Mouse (Mus musculus): ENCODE data around the gene Map2k4. TPM values are rescaled to one million over a fixed set of nuclear protein-coding genes. Genes with fewer than 3 reads are reported as not detected.

The Map2k4 gene
- polyA plus RNA-seq, 1 experiment from 2014 or later = 65.1 TPM

DNA sequence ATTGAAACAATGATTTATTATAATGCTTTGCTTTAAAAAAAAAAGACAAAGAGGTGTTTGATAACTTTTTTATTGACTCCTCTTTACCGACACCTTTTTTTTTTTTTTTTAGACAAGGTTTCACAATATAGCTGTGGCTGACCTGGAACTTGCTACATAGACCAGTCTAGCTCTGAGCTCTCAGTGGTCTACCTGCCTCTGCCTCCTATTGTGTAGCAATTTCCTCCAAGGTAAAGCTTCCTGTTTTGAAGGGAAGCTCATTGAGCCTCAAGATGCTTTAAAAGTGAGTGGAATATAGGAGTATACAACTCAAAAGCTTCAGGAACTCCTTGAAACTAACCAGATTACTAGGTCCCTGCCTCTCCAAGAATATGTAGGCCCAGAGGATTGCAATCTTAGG is 7.8 kb upstream of the Map2k4 start:
- no peaks in the 10 kb centered on the region for H3K36me3 ChIP-seq
- H3K4me3 ChIP-seq = no peak overlapping the region
- no peaks in the 10 kb centered on the region for H3K9me3 ChIP-seq
- H3K27ac ChIP-seq = no peak overlapping the region
- no peak overlapping the region for H3K4me2 ChIP-seq
- 90% methylated on average over 1 of the region's 1 CpGs for WGBS
- H3K9ac ChIP-seq = no peak overlapping the region
- ATAC-seq (ENCODE audit: insufficient number of reproducible peaks, insufficient read depth, low FRiP score, low TSS enrichment, low read depth) = no peak
- no peaks in the 10 kb centered on the region for H3K27me3 ChIP-seq
- H3K4me1 ChIP-seq = no peaks in the 10 kb centered on the region

DNA sequence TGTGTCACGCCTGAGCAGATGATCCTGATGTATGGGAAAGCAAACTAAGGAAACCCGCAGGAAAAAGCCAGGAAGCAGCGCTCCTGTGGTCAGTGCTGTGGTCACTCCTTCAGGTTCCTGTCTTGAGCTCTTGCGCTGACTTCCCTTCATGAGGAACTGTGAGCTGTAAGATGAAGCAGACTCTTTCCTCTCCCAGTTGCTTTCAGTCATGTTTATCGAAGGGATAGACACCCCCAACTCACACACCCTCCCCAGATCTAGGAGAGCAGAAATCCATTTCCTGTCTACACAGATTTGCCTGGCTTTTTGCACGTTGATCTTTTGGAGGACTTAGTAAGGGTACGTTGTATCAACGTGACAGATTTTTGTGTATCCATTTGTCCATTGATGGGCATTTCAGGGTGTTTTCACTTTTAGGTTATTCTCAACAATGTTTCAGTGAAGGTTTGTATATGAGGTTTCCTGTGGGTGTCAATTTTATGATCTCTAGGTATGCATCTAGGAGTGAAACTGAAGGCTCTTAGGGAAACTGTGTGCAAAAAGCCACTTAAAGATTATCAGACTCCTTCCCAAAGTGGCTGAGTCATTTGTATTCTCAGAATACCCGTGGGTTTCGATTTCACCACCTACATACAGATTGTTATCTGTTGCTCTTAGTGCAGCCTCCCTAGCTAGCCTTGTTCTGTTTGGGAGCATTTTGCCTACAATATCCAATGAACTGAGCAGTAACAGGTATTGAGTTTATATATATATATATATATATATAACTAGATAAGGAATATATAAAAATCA is 6.5 kb upstream of the Map2k4 start:
- no peak overlapping the region for H3K27ac ChIP-seq
- WGBS = 74% methylated on average over 10 of the region's 10 CpGs
- no peaks in the 10 kb centered on the region for H3K9me3 ChIP-seq
- no peak overlapping the region for H3K9ac ChIP-seq
- H3K4me3 ChIP-seq = no peak overlapping the region
- no peak overlapping the region for H3K4me2 ChIP-seq
- H3K36me3 ChIP-seq = no peaks in the 10 kb centered on the region
- no peaks in the 10 kb centered on the region for H3K4me1 ChIP-seq
- H3K27me3 ChIP-seq = no peaks in the 10 kb centered on the region
- no peak for ATAC-seq (ENCODE audit: insufficient number of reproducible peaks, insufficient read depth, low FRiP score, low TSS enrichment, low read depth)

- no peaks in the 10 kb centered on the region for H3K36me3 ChIP-seq
- peaks cover 18% of the 10 kb centered on the region for H3K4me1 ChIP-seq
- no peaks in the 10 kb centered on the region for H3K27me3 ChIP-seq
- H3K9me3 ChIP-seq = no peaks in the 10 kb centered on the region
- peak; percentile 74 for ATAC-seq (ENCODE audit: insufficient number of reproducible peaks, insufficient read depth, low FRiP score, low TSS enrichment, low read depth)
- H3K27ac ChIP-seq = peak overlapping the region; percentile 90
- H3K9ac ChIP-seq = peak overlapping the region; percentile 99
- H3K4me3 ChIP-seq = peak overlapping the region; percentile 87
- under 1% methylated on average over 68 of the region's 71 CpGs for WGBS
- peak overlapping the region; percentile 67 for H3K4me2 ChIP-seq
Measured at GRCm38 (mm10) chr11:65787421-65788151, 511 bp downstream of the Map2k4 start.

- 0 out of 2 replicates have a peak, but pooled peaks cover under 1% of the 10 kb centered on the region for H3K36me3 ChIP-seq
- H3K4me2 ChIP-seq = peak overlapping the region; percentile 67
- WGBS = 94% methylated on average over 2 of the region's 2 CpGs
- no peaks in the 10 kb centered on the region for H3K27me3 ChIP-seq
- peak overlapping the region; percentile 12; the same call in 1 of the 2 replicates for H3K9ac ChIP-seq
- ATAC-seq (ENCODE audit: insufficient number of reproducible peaks, insufficient read depth, low FRiP score, low TSS enrichment, low read depth) = no peak
- H3K27ac ChIP-seq = no peak overlapping the region
- H3K4me3 ChIP-seq = peak overlapping the region; percentile 10; the same call in 1 of the 2 replicates
- H3K9me3 ChIP-seq = no peaks in the 10 kb centered on the region
- peaks cover 18% of the 10 kb centered on the region for H3K4me1 ChIP-seq
Measured at GRCm38 (mm10) chr11:65786160-65786559, 1.9 kb downstream of the Map2k4 start.

DNA sequence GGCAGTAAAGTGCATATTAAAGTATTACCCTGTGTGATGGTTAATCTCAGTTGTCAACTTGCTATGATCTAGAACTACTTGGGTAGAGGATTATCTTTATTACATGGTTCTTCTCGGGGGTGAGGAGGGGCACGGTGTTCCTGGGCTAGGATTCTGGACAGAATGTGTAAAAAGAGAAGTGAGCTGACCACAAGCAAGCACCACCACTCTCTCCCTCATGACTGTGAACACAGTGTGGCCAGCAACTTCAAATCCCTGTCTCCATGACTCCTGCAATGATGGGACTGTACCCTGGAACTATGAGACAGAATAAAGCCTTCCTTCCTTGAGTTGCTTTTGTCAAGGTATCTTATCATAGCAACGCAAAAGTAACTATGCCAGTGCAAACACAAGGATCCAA is 6.5 kb downstream of the Map2k4 start:
- Histone ChIP-seq H3K27me3 (no peaks in the 10 kb centered on the region), H3K9me3 (no peaks in the 10 kb centered on the region), H3K4me2 (no peak overlapping the region), H3K4me1 (peaks cover 39% of the 10 kb centered on the region), H3K4me3 (no peak overlapping the region), H3K27ac (no peak overlapping the region), H3K9ac (no peak overlapping the region), H3K36me3 (peaks cover 16% of the 10 kb centered on the region)
- ATAC-seq (ENCODE audit: insufficient number of reproducible peaks, insufficient read depth, low FRiP score, low TSS enrichment, low read depth) = no peak
- 84% methylated on average over 3 of the region's 3 CpGs for WGBS

DNA sequence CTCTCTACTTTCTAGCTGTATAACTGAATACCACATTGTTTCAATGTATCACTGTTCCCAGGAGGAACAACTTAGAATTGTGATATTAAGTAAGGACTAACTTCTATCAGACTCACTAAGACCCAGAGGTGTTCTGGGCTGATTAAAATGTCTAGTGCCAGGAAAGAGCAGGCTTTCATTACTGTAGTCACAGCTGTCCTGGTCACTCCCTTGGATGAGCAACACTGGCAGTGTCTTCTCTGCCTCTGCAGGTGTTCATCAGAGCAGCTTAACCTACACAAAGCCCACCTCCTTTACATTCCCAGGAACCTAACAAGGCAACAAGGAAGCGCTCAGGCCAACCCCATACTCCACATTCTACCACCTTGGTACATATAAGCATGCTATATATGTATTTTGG is 8.5 kb downstream of the Map2k4 start:
- Histone ChIP-seq H3K4me2 (no peak overlapping the region), H3K4me1 (peaks cover 30% of the 10 kb centered on the region), H3K27ac (no peak overlapping the region), H3K27me3 (no peaks in the 10 kb centered on the region), H3K4me3 (no peak overlapping the region), H3K36me3 (peaks cover 16% of the 10 kb centered on the region), H3K9me3 (no peaks in the 10 kb centered on the region), H3K9ac (no peak overlapping the region)
- ATAC-seq (ENCODE audit: insufficient number of reproducible peaks, insufficient read depth, low FRiP score, low TSS enrichment, low read depth) = no peak
- WGBS = 86% methylated on average over 1 of the region's 1 CpGs

DNA sequence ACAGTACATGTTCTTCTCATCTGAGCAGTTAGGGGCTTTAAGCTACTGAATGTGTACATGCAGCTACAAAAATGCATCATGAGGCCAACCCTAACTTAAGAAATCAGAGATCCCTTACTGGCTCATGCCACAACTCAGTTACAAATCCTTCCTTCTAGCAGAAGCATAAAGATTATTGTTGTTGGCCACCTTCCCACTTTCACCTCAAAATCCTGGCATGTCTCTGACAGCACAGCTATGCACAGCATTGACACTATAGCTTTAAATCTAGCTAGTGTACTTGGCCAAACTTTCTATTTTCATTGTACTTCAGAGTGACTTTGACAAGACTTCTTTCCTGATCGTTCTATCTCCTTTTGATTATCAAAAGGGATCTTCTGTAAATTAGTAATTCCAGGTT is 9.0 kb downstream of the Map2k4 start:
- no peak overlapping the region for H3K4me3 ChIP-seq
- H3K4me2 ChIP-seq = no peak overlapping the region
- peaks cover 16% of the 10 kb centered on the region for H3K36me3 ChIP-seq
- no peaks in the 10 kb centered on the region for H3K9me3 ChIP-seq
- ATAC-seq (ENCODE audit: insufficient number of reproducible peaks, insufficient read depth, low FRiP score, low TSS enrichment, low read depth) = no peak
- peaks cover 30% of the 10 kb centered on the region for H3K4me1 ChIP-seq
- 51% methylated on average over 1 of the region's 1 CpGs for WGBS
- H3K27me3 ChIP-seq = no peaks in the 10 kb centered on the region
- H3K9ac ChIP-seq = no peak overlapping the region
- H3K27ac ChIP-seq = peak overlapping the region; percentile 48; the same call in 1 of the 2 replicates

- Histone ChIP-seq H3K27ac (no peak overlapping the region), H3K4me1 (peaks cover 39% of the 10 kb centered on the region), H3K36me3 (peaks cover 16% of the 10 kb centered on the region), H3K9me3 (no peaks in the 10 kb centered on the region), H3K4me2 (no peak overlapping the region; the same call in 1 of the 2 replicates), H3K9ac (no peak overlapping the region), H3K4me3 (no peak overlapping the region), H3K27me3 (no peaks in the 10 kb centered on the region)
- 46% methylated on average over 5 of the region's 5 CpGs for WGBS
- no peak for ATAC-seq (ENCODE audit: insufficient number of reproducible peaks, insufficient read depth, low FRiP score, low TSS enrichment, low read depth)
Measured at GRCm38 (mm10) chr11:65777810-65778209, 10.3 kb downstream of the Map2k4 start.

- no peak overlapping the region for H3K27ac ChIP-seq
- 51% methylated on average over 2 of the region's 2 CpGs for WGBS
Measured at GRCm38 (mm10) chr11:65776906-65777611, 11.0 kb downstream of the Map2k4 start.

GRCm38 (mm10) chr11:65773946-65774656 is 14.0 kb downstream of the Map2k4 start:
- Histone ChIP-seq H3K4me2 (no peak overlapping the region), H3K9me3 (no peaks in the 10 kb centered on the region), H3K27me3 (no peaks in the 10 kb centered on the region), H3K36me3 (no peaks in the 10 kb centered on the region), H3K4me1 (peaks cover 30% of the 10 kb centered on the region), H3K4me3 (no peak overlapping the region), H3K9ac (no peak overlapping the region), H3K27ac (no peak overlapping the region)
- 52% methylated on average over 6 of the region's 6 CpGs for WGBS
- ATAC-seq (ENCODE audit: insufficient number of reproducible peaks, insufficient read depth, low FRiP score, low TSS enrichment, low read depth) = no peak

More at GRCm38 (mm10) chr11:65776906-65777611, 11.0 kb downstream of the Map2k4 start:
- no peak overlapping the region for H3K4me3 ChIP-seq
- H3K9me3 ChIP-seq = no peaks in the 10 kb centered on the region
- H3K4me1 ChIP-seq = peaks cover 39% of the 10 kb centered on the region
- no peak for ATAC-seq (ENCODE audit: insufficient number of reproducible peaks, insufficient read depth, low FRiP score, low TSS enrichment, low read depth)
- H3K9ac ChIP-seq = no peak overlapping the region
- H3K4me2 ChIP-seq = peak overlapping the region; percentile 18; the same call in 1 of the 2 replicates
- no peaks in the 10 kb centered on the region for H3K27me3 ChIP-seq
- peaks cover 16% of the 10 kb centered on the region for H3K36me3 ChIP-seq

GRCm38 (mm10) chr11:65773535-65773934 is 14.6 kb downstream of the Map2k4 start:
- 88% methylated on average over 2 of the region's 2 CpGs for WGBS
- no peak for ATAC-seq (ENCODE audit: insufficient number of reproducible peaks, insufficient read depth, low FRiP score, low TSS enrichment, low read depth)
- Histone ChIP-seq H3K27ac (no peak overlapping the region), H3K9me3 (no peaks in the 10 kb centered on the region), H3K27me3 (no peaks in the 10 kb centered on the region), H3K4me2 (no peak overlapping the region), H3K4me3 (no peak overlapping the region), H3K9ac (no peak overlapping the region), H3K4me1 (peaks cover 24% of the 10 kb centered on the region), H3K36me3 (no peaks in the 10 kb centered on the region)
